Mouse (Mus musculus) liver, embryonic 14.5 days (tissue): ENCODE measurements around the gene Lysmd1. TPM values are rescaled to one million over a fixed set of nuclear protein-coding genes. Genes with fewer than 3 reads are reported as not detected.
A peak's percentile ranks its signal among the peaks of the same experiment; 100 is the strongest.
"Not testable (repeated sequence)": the region's sequence is repeated elsewhere in the genome, so short reads cannot be mapped to it uniquely, and the experiment has no call there.

Experiments used
- ATAC-seq: fragments of 200-750 bp; cut with Nextera tagmentation; 2 replicates; pipeline ENCODE4 v1.8.0; 2017; ENCODE audit warnings: moderate number of reproducible peaks, mild to moderate bottlenecking, moderate library complexity; ENCODE audit not compliant: insufficient read depth
- DNase-seq, 3 experiments: peaks; one replicate each; pipeline ENCODE4 v3.0.0-alpha.2; 2012 to 2013; ENCODE audit warnings: low read depth in 3 of 3, low spot score in 3 of 3
- H3K27ac ChIP-seq: fragments of 300-500 bp; sonication (generic); 2 replicates; pipeline ENCODE4 v1.5.1; 2014; ENCODE audit warnings: moderate library complexity, mild to moderate bottlenecking, control low read depth, inconsistent platforms
- H3K27me3 ChIP-seq: fragments of 300-500 bp; sonication (generic); 2 replicates; pipeline ENCODE4 v1.6.1; 2014; ENCODE audit warnings: mild to moderate bottlenecking, low read length, moderate library complexity; ENCODE audit not compliant: control insufficient read depth, insufficient read depth
- H3K36me3 ChIP-seq: fragments of 300-500 bp; sonication (generic); replicated peaks from 2 replicates; pipeline ENCODE4 v1.6.1; 2014; ENCODE audit warnings: low read depth; ENCODE audit not compliant: control insufficient read depth, insufficient read depth
- H3K4me1 ChIP-seq, 2 experiments: fragments of 200-500 bp in 1 of 2; fragments of 300-500 bp in 1 of 2; sonication (generic) in 1 of 2; replicated peaks; 2 replicates each; pipeline ENCODE4 v1.6.1; 2012 to 2014; ENCODE audit warnings: antibody characterized with exemption in 1 of 2, inconsistent platforms in 1 of 2, low read length in 1 of 2; ENCODE audit not compliant: control insufficient read depth in 2 of 2, insufficient read depth in 2 of 2
- H3K4me2 ChIP-seq: fragments of 300-500 bp; sonication (generic); 2 replicates; pipeline ENCODE4 v1.6.1; 2014; ENCODE audit warnings: low read depth, mild to moderate bottlenecking, control low read depth, moderate library complexity
- H3K4me3 ChIP-seq, 2 experiments: fragments of 200-500 bp in 1 of 2; fragments of 300-500 bp in 1 of 2; sonication (generic) in 1 of 2; 2 replicates each; pipeline ENCODE4 v1.5.1; 2012 to 2014; ENCODE audit warnings: low read depth in 2 of 2, low read length in 2 of 2, mild to moderate bottlenecking in 2 of 2, control low read depth in 1 of 2, inconsistent platforms in 1 of 2, moderate library complexity in 1 of 2; ENCODE audit not compliant: insufficient read depth in 1 of 2
- H3K9ac ChIP-seq: fragments of 300-500 bp; sonication (generic); replicated peaks from 2 replicates; pipeline ENCODE4 v1.6.1; 2014; ENCODE audit warnings: mild to moderate bottlenecking, control low read depth, moderate library complexity
- H3K9me3 ChIP-seq: fragments of 300-500 bp; sonication (generic); 2 replicates; pipeline ENCODE4 v1.6.1; 2016; ENCODE audit warnings: low read length, mixed read lengths; ENCODE audit not compliant: control insufficient read depth
- CTCF ChIP-seq: IDR thresholded peaks from 2 replicates; pipeline ENCODE4 v1.5.1; 2016; ENCODE audit warnings: antibody characterized with exemption, low read depth, control low read depth
- EP300 ChIP-seq: IDR thresholded peaks from 2 replicates; pipeline ENCODE4 v1.6.1; 2016; ENCODE audit warnings: antibody characterized with exemption, low read depth
- WGBS: fragments of 180-500 bp; shearing (Covaris S2); extraction: QIAGEN DNeasy Blood & Tissue Kit; methylation state at CpG from one replicate; pipeline ENCODE4 v1.1.7; 2014; ENCODE audit not compliant: insufficient replicate concordance; 5-methylcytosine and 5-hydroxymethylcytosine counted together
- polyA plus RNA-seq, 2 experiments: library from polyadenylated mRNA; depleted of rRNA in 1 of 2; stranded (reverse) in 1 of 2; unstranded in 1 of 2; fragments of >200 nt; fragmentation: Nextera tagmentation in 1 of 2; extraction: Ambion mirVana in 1 of 2; gene quantifications; 2 replicates each; pipeline versions ENCODE4 v1.2.1 to v1.2.3; 2012 to 2014

Lysmd1 gene
- polyA plus RNA-seq, 2 experiments, result 3.9 to 5.2 TPM

DNA sequence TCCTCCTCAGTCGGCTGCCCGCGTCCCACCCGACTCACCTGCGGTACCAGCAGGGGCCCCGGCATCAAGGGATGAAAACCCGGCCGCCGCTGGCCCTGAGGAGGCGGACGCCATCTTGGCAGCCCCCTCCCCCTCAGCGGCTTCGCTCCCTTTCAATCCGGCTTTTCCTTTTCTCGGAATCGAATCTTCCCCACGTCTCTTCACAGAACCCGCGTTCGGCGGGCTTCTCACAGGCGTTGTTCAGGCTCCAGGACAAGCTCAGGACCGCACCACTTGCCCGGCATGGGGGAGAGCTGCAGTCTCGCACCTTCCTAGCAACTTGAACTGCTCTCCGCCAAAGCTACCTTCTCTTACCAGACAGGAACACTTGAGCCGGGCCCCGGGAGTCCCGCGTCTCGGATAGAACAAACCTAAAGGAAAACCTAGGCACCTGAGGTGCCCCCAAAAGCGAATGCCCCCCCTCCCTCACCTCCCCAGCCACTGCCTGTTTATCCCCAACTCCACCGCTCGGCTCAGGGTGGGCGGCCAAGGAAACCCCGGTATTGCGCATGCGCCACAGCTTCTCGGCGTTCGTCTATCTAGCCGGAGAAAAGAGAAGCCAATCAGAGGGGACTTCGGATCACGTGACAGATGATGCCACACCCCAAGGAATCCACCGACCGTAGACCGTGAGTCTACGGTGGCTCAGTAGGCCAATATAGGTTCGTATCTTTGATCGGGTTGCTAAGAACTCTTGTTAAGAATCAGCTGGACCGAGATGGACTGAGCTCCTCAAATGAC lies 27.4 kb upstream of the Lysmd1 start, which contains the start of gene Pip5k1a:
Gene Pip5k1a, minus strand, starts transcription at position 593 of the 780 bp plus-strand sequence.
- H3K27ac ChIP-seq, result peak within 1 kb of the TSS; percentile 85
- DNase-seq (peak; percentile 98 to 99 (median 99)), ATAC-seq (peak; percentile 83)
- peaks cover 7 to 23% of the 10 kb centered on the region in 2 experiments for H3K4me1 ChIP-seq
- peak within 1 kb of the TSS; percentile 97 for H3K4me2 ChIP-seq
- TF ChIP-seq EP300 (peak; percentile 21; the same call in 1 of the 2 replicates), CTCF (peak; percentile 51)
- no peaks in the 10 kb centered on the region for H3K9me3 ChIP-seq
- peak within 1 kb of the TSS; percentile 76 for H3K9ac ChIP-seq
- peak within 1 kb of the TSS; percentile 67 to 91 for H3K4me3 ChIP-seq
- no peaks in the 10 kb centered on the region for H3K27me3 ChIP-seq
- no peaks in the 10 kb centered on the region for H3K36me3 ChIP-seq
- WGBS, result under 1% methylated on average over 51 of the region's 51 CpGs

DNA sequence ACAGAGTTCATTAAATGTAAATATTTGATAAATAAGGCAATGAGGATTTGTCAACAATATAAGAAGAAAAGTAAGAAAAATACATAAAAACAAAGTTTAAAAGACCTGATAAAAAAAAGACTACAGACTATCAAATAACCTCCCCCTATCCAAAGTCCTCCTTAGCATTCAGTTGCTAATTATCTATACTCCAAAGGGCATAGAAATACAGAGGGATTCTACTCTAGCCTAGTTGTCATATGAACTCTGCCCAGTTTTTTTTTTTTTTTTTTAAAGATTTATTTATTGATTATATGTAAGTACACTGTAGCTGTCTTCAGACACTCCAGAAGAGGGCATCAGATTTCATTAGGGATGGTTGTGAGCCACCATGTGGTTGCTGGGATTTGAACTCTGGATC lies 26.6 kb upstream of the Lysmd1 start:
- DNase-seq, H3K36me3 ChIP-seq, ATAC-seq, H3K27me3 ChIP-seq, H3K9me3 ChIP-seq: not testable (repeated sequence)
- H3K27ac ChIP-seq, result peak overlapping the region; percentile 62
- peak overlapping the region; percentile 64 for H3K9ac ChIP-seq
- peak overlapping the region in 1 of 2 experiments; percentile 67; a peak in 2 of 4 replicates for H3K4me3 ChIP-seq
- peaks cover 10 to 26% of the 10 kb centered on the region in 2 experiments for H3K4me1 ChIP-seq
- H3K4me2 ChIP-seq, result peak overlapping the region; percentile 84

DNA sequence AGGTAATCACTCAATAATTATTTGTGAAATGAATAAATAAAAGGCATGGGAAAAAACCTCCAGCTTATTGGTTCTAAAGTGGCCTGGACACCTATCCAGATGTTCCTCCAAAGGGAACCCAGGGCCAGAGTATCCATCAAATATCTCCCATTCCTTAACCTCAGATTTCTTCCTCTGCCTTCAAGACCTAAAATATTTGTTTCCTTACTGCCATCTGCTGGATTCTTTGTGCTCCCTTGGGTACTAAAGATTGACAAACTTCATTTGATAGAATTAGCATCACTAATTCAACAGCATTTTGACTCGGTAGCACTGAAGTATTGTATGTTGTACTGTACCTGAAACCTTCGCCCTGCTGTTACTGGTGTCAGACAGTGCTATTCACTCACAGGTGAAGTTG lies 26.0 kb upstream of the Lysmd1 start:
- H3K36me3 ChIP-seq, result no peaks in the 10 kb centered on the region
- no peak for ATAC-seq
- no peak overlapping the region for H3K9ac ChIP-seq
- DNase-seq, result peak in 1 of 3 experiments; percentile 14
- H3K27me3 ChIP-seq, result no peaks in the 10 kb centered on the region
- H3K4me2 ChIP-seq, result no peak overlapping the region
- H3K27ac ChIP-seq, result no peak overlapping the region
- H3K9me3 ChIP-seq, result no peaks in the 10 kb centered on the region
- TF ChIP-seq CTCF (peak; percentile 33; the same call in 1 of the 2 replicates), EP300 (no peak)
- WGBS, result 65% methylated on average over 2 of the region's 2 CpGs
- no peak overlapping the region for H3K4me3 ChIP-seq
- peaks cover 11 to 28% of the 10 kb centered on the region in 2 experiments for H3K4me1 ChIP-seq

DNA sequence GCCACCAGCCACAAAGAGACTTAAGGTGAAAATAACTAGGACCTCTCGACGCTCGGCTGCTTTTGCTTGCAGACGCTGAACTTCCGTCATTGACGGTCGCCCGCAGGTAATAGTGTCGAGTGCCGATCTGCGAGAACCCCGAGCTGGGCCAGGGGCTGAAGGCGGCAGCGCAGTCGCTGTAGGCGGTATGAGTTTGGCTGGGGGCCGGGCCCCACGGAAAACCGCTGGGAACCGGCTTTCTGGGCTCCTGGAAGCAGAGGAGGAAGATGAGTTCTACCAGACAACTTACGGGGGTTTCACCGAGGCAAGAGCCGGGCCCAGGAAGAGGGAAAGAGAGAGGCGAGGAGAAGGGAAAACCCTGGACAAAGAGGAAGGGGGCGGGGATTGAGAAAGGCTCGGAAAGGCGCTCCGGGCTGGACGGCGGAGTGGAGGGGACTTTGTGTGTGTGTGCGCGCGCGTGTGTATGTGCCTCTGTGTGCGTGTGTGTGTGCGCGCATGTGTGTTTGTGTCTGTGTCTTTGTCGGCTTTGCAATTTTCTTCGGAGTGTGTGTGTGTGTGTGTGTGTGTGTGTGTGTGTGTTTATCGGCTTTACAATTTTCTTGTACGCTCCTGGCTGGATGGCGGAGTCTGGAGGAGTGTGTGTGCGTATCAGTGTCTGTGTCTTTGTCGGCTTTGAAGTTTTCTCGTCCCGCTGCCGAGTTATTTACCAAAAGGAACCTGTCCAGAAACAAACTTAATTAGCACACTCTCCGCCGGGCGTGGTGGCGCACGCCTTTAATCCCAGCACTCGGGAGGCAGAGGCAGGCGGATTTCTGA lies 22.8 kb upstream of the Lysmd1 start, which contains the start of gene Vps72:
Gene Vps72, plus strand, starts transcription at position 112 of the 816 bp plus-strand sequence.
- H3K4me1 ChIP-seq, result peaks cover 4 to 17% of the 10 kb centered on the region in 2 experiments; a peak in 3 of 4 replicates
- peak; percentile 65 to 76 (median 73) for DNase-seq

DNA sequence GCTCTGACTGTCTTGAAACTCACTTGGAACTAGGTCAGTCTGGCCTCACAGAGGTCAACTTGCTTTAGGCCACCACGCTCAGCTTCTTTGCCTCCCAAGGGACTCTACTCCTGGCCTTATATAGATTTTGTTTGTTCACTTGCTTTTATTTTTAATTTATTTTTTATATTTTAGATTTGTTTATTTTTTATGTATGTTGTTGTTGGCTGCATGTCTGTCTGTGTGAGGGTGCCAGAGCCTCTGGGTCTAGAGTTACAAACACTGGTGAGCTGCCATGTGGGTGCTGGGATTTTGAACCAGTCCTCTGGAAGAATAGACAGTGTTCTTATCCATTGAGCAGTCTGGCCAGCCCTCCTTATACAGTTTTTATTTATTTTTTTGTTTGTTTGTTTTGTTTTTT lies 21.1 kb upstream of the Lysmd1 start:
- no peak overlapping the region for H3K9ac ChIP-seq
- no peak overlapping the region for H3K4me3 ChIP-seq
- DNase-seq, result no peak
- H3K27me3 ChIP-seq, result no peaks in the 10 kb centered on the region
- no peaks in the 10 kb centered on the region; the same call in 1 of the 2 replicates for H3K36me3 ChIP-seq
- TF ChIP-seq CTCF, result no peak
- TF ChIP-seq EP300, result no peak
- no peak for ATAC-seq
- no peaks in the 10 kb centered on the region for H3K9me3 ChIP-seq
- no peak overlapping the region for H3K4me2 ChIP-seq
- no peak overlapping the region for H3K27ac ChIP-seq
- 97% methylated on average over 1 of the region's 1 CpGs for WGBS
- peaks cover 4 to 15% of the 10 kb centered on the region in 2 experiments; a peak in 3 of 4 replicates for H3K4me1 ChIP-seq

More for the DNA sequence above, 22.8 kb upstream of the Lysmd1 start, which contains the start of gene Vps72:
- H3K27ac ChIP-seq, result peak within 1 kb of the TSS; percentile 88
- peak within 1 kb of the TSS; percentile 67 for H3K4me2 ChIP-seq
- WGBS, result under 1% methylated on average over 54 of the region's 54 CpGs
- H3K4me3 ChIP-seq, result peak within 1 kb of the TSS; percentile 94 to 97
- no peaks in the 10 kb centered on the region; the same call in 1 of the 2 replicates for H3K36me3 ChIP-seq
- TF ChIP-seq CTCF (no peak), EP300 (no peak)
- H3K27me3 ChIP-seq, result no peaks in the 10 kb centered on the region
- peak within 1 kb of the TSS; percentile 88 for H3K9ac ChIP-seq
- H3K9me3 ChIP-seq, result no peaks in the 10 kb centered on the region
- peak; percentile 65 for ATAC-seq
